Mouse (Mus musculus) left cerebral cortex, postnatal 14 days (tissue): Measurements from ENCODE around the gene Rassf7. TPM values are rescaled to one million over a fixed set of nuclear protein-coding genes. Genes with fewer than 3 reads are reported as not detected.

Source experiments
- DNase-seq, 2 experiments: peaks; one replicate each; pipeline ENCODE4 v3.0.0; 2021 to 2022; ENCODE audit warnings: low spot score in 2 of 2, mixed read lengths in 1 of 2
- intact Hi-C: fragments of 180-260 bp; cut with DNase I; formaldehyde crosslinking; loops from one replicate; pipeline ENCODE4 v1.15.1; 2025
- total RNA-seq, 2 experiments: library from RNA; stranded (reverse); gene quantifications; 2 replicates each; pipeline ENCODE4 v1.2.3; 2021

Rassf7 gene
- total RNA-seq, 2 experiments from 2014 or later, result 0.47 TPM; not detected in 1

DNA sequence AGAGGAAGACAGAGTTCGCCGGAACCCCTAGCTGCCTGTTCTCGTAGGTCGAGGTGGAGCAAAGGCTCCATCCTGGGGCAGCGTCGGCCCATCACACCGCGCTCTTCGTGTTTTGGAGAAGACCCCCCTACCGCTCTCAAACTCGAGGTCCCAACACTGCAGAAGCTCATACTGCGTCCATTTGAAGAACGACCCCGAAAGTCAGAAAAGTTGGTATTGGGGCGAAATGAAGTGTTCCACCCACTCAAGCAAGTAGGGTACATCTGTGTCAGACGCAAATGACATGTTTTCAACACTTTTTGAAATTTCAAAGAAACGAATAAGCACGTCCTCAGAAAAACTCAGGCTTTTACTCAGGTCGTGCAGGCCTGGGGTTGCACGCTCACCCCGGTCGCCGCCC is 21.3 kb upstream of the Rassf7 start:
- no peak for DNase-seq
- intact Hi-C loops, result no loop called here

DNA sequence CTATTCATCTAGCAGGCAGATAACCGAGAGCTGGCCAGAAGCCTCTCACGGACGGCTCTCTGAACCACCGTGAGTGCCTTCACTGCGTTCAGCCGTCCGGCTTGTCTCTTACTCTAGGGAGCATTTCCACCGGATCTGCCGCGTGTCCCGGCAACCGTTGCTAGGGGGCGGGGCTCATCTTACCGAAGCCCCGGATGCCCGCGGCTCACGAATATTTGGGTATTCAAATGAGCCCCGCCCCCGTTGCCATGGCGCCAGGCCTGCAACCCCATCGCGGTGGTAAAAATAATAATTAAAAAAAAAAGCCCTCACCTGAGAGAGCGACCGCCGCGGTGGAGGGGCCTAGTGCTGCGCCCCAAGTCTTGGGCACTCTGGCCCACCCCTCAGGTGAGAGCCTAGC is 20.8 kb upstream of the Rassf7 start:
- intact Hi-C loops, result no loop called here
- DNase-seq, result peak; percentile 87 to 92

DNA sequence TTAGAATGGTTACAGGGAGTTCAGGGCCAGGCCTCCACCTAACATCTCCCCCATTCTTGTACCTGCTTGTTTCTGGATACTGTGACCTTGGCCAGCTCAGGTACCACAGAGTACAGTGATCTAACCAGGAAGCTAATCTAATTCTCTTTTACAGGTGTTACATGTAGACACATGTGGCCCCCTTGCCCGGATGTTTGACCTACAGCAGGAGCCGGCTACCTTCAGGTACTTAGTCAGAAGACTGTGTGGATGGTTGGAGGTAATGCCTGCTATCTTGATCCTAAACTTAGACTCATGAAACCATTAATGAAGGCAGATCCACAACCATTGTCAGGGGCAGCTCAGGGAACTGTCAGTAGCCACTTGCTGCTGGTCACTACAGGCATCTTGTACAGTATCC is 19.9 kb upstream of the Rassf7 start:
- no peak for DNase-seq
- intact Hi-C loops, result no loop called here

DNA sequence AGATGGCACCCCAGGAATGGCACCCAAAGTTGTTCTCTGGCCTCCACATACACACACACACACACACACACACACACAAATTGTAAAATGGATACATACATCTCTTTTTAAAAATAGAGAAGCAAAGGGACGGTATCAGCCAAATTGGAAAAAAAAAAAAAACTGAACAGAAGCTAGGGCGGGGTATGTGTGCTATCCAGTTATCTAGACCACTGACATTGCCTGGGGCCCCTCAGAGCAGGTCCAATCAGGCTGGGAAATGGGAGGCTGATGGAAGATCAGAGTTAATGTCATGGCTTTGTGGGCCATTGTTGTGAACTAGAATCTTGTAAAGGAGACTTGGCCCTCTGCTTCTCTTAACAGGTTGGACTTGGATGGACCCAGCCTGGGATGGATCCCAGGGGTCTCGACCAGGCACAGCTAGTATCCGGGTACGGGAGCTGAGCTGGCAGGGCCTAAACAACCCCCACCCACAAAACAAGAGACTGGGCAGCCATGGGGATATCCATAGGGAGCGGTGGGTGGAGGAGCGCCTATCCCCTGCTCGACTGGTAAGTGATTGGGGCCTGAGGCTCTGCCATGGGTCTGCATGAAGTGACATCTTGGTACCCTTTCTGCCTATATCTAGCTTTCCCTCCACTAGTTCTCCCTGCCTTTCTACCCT is 18.9 kb upstream of the Rassf7 start:
- intact Hi-C loops, result no loop called here
- no peak for DNase-seq

DNA sequence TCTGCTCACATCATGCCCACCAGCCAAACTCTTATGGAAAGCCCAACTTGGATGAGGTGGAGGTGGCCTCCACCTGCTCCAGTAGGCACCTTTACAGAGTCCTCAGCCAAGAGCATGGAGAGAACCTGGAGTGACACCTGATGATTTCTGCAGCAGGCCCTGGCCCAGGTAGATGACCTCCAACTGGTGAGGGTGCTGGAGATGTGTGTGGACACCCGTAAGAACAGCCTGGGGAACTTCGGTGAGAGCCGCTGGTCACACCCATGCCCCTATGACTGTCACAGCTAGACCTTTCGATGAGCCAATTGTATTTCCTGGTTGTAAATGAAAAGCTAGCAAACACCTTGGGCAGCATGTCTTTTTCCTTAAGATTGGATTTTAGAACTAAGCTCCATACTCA is 17.5 kb upstream of the Rassf7 start:
- no peak for DNase-seq
- intact Hi-C loops, result no loop called here

DNA sequence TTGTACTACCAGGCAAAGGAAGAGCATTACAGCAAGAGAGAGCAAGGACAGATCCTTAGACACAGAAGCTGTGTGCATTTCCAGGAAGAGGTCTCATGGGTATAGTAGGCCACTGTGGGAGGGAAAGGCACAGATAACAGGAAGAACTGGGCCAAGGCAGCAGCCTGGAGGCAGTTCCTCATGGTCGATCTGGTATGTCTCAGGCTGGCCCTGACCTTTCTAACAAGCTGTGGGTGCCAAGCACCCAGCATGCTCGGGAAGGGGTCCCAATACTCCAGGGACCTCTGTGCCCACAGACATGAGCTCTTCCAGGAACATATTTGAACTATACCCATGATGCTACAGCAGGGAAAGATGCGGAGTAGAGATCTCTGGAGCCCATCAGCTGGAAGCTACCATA is 11.1 kb upstream of the Rassf7 start:
- intact Hi-C loops, result no loop called here
- no peak for DNase-seq

DNA sequence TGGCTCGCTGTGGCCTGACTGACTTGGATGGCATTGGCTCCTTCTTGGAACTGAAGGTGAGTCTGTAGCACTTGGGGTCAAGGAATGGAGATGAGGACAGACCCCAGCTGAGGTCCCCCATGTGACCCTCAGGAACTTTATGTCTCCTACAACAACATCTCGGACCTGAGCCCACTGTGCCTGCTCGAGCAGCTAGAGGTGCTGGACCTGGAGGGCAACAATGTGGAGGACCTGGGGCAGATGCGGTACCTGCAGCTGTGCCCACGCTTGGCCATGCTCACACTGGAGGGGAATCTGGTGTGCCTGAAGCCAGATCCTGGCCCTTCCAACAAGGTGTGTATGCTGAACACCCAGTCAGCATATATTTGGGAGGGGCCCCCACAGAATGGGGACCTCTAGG is 10.2 kb upstream of the Rassf7 start:
- DNase-seq, result no peak
- intact Hi-C loops, result no loop called here

DNA sequence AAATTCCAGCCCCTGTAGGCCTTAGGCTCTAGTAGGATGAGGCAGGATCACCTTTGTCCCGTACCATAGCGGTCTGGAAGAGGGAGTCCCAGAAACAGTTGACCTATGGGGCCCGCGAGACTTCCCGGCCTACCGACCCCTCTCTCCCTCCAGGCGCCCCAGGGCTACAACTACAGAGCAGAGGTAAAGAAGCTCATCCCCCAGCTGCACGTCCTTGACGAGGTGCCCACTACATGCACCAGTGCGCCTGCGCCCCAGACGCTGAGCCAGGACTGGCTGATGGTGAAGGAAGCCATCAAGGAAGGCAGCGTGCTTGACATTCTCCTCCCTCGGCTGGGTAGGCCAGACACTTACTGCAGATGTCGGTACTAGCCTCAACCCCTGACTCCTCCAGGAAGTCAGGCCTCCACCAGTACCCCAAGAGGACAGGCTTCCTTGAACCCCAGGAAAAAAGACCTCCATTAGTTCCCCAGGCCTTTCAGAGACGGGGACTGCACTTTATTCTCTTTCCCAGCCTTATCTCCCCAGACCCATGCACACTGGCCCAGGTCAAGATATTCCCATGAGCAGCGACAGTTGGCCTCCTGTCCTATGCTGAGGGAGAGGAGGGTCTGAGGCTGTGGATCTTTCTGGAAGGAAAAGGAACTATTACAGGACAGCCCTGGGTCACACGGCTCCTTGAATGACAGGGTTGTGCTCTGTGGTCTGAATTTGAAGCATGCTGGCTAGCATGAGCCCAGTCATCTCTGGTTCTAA is 9.3 kb upstream of the Rassf7 start:
- intact Hi-C loops, result no loop called here
- DNase-seq, result no peak

DNA sequence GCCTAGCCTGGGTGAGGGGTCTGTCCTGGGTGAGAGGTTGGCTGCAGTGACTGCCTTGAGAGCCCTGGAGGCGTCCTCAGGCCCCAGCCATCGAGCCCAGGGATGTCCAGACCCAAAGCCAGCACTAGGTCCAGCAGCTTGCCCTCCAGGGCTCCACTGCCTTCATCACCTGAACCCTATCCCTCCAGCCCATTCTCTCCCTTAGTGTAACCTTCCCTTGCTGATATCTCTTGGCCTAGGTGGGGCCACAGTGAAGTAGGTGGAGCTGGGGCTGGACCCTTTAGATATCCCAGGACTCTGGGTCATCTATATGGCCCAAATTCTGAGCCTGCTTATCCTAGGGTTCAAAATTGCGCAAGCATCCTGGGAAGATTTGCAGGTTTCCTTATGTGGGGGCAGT is 6.1 kb upstream of the Rassf7 start:
- DNase-seq, result no peak
- intact Hi-C loops, result no loop called here

DNA sequence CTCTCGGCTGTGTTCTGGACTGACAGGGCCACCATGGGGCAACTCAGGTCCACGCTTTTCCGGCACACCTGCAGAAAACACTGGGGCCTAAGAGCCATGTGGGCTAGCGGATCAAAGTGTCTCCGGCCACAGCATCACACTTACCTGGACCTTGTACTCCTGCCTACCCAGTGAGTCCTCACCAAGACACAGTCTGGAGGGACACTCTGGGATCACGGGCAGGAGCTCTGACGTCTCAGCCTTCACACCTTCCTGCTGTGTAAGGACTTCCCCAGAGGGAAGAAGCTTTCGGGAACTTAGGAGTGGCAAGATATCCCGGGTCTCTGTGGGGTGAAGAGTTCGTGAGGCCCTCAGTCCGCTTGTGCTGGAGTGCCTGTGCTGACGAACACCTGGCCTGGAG is 5.5 kb upstream of the Rassf7 start:
- intact Hi-C loops, result no loop called here
- DNase-seq, result no peak

DNA sequence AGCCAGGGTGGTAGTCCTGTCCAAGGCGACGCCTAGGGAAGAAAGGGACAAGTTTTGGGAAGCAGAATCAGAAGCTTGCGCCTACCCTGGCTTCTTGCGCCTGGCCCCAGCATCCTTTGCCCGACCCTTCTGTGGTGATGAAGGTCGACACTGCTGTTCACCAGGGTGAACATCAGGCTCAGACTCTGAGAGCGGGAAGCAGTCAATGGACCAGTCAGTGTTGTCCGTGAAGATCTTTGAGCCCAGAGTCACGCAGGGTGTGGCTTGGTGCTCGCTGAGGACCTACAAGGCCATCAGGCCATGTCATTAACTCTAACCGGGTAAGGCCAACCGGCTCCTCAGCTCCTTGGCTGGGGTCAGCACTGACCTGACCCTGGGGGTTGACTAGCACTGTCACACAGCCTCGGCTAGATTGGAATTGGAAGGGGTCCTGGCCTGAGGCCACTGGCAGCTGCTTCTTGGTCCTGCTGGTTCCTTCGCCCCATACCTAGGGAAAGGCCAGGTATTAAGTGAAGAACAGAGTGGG is 5.0 kb upstream of the Rassf7 start:
- intact Hi-C loops, result no loop called here
- DNase-seq, result no peak

DNA sequence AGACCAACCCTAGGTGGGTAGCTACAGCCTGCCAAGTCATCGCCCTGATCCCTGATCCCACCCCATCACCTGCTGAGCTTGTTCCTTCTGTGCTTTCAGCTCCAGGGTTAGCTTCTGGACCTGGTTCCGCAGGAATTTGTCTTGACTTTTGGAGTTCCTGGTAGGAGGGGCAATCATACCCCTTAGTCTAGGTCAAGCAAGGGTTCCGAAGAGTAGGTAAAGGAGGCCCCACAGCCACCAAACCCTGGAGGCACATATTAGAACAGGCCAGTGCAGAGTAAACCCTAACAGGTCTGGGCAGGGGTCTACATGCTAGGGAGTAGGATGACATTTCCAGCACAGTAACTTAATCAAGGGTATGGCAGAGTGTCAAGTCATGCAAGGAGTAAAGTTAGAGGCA is 2.5 kb upstream of the Rassf7 start:
- DNase-seq, result no peak
- intact Hi-C loops, result no loop called here

DNA sequence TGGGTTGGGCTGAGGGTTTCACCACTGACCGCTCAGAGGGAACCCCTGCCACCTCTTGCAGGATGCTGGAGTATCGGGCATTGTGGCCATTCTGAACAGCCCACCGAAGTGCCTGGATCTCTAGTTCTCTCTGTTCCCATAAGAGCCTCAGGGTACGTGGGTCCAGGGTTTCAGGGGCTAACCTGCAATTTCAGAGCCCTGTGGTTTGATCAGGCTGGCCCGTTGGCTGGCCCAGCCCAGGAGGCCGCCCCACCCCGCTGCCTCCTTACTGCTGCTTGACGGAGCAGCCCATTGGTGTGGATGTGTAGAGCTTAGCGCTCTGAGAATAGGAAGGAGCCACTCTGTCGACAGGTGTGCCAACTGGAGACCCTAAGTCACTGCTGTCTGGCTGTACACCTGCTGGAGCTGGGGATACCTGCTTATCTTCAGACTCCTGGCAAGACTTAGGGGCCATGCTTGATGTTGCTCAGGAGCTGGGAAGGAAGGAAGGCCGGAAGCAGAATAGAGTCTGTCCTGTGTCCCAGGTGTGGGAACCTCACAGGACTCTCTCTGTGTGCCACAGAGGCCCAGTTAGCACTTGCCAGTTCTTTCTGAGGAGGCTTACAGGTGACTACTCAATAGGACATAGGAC is 1.9 kb upstream of the Rassf7 start, which contains the start of gene Lmntd2:
Gene Lmntd2, minus strand, starts transcription at position 476 of the 631 bp plus-strand sequence.
- DNase-seq, result no peak
- intact Hi-C loops, result no loop called here

DNA sequence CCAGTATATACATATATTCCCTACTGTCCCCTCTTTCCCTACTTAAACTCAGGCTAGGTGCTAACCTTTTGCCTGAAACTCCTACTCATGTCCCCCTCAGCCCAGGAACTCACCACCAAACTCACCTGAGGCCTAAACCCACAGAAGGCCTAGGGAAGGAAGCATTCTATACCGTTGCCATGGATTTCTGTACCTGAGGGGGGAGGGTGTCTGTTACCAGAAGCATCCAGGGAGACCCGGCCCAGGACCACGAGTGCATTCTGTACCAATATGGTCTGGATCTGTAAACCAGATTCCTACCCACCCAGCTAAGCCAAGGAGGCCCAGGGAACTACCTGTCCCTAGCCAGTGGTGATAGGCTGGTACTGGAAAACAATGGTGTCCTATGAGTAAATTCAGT is 1.4 kb upstream of the Rassf7 start:
- intact Hi-C loops, result no loop called here
- no peak for DNase-seq

DNA sequence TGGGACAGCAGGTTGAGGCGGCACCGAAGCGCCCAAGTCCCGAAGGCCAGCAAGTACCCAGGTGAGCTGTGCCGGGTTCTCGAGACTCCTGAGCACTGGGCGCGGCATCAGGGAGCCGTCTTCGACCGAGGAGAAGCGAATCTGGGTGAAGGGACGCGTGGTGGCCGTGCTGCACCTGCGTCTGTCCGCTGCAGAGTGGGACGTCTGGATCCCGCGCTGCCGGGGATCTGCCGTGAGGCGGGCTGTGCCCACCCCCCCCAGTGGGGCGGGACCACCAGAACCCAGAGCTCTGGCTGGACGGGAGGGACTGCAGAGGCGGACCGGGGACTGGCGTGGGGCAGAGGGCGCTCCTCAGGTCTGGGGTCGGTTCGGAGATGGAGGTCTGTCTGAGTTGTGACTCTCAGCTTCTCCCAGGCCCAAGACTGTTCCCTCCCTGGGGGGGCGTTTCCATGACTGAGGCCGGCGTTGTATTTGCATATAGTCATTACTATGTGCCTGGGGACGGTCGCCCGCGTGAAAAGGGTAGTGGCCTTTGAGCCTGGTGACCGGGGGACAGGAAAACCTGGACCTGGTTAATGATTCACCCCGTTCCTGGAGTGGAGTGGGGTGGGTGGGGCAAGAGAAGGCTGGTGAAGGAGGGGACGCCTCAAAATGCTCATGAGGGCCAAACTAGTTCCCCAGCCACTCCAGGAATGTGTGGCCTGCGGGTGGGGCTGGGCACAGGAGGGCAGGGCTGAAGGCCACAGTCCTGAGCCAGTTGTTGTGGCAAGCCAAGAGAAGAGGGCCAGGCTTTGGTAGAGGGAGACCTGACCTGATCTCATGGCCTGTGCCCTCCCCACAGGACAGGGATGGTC is 447 bp downstream of the Rassf7 start:
- intact Hi-C loops, result no loop called here
- DNase-seq, result peak in 1 of 2 experiments; percentile 11

DNA sequence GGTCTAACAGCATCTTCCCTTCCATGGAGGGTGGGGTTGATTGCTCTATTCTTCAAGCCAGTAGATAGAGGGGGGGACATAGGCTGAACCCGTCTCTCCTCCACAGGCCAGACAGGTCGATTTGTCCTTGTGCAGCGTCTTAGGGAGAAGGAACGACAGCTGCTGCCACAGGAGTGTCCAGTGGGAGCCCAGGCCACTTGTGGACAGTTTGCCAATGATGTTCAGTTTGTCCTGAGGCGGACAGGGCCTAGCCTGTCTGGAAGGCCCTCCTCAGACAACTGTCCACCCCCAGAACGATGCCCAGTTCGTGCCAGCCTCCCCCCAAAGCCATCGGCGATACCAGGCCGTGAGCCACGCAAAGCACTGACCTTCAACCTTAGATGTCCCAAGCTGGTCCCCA is 1.2 kb downstream of the Rassf7 start:
- intact Hi-C loops, result no loop called here
- DNase-seq, result no peak

DNA sequence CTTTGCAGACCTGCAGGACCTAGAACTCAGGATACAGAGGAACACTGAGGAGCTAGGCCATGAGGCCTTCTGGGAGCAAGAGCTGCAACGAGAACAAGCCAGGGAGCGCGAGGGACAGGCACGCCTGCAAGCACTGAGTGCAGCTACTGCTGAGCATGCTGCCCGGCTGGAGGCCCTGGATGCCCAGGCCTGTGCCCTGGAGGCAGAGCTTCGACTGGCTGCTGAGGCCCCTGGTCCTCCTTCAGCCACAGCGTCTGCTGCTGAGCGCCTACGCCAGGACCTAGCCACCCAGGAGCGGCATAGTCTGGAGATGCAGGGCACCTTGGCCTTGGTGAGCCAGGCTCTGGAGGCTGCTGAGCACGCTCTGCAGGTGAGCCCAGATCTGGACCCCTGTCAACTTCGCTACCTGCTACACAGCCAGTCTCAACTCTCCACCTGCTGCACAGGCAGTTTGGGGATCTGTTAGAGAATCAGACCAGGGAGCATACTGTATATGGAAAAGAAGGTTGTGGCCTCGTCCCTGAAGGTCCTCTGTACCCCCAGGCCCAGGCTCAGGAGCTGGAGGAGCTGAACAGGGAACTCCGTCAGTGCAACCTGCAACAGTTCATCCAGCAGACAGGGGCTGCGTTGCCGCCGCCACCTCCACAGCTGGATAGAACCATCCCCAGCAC is 1.8 kb downstream of the Rassf7 start:
- no peak for DNase-seq
- intact Hi-C loops, result no loop called here

DNA sequence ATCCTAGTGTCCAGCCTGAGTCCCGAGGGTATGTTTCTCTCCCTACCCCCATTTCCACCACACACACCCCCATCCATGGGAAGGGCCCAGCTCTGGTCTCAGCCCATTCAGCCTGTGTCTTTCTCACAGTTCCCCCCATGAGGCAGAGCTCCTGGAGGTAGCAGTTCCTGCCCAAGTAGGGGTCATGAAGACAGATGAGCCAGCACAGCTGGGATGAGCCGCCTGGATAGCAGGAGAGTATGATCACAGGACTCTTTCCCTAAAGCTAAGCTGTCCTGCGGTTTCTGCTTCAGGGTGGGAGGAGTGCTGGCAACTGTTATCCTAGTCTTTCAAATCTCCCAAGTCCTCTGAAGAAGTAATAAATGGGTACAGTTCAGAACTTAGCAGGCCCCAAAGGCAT is 2.5 kb downstream of the Rassf7 start:
- DNase-seq, result no peak
- intact Hi-C loops, result no loop called here

DNA sequence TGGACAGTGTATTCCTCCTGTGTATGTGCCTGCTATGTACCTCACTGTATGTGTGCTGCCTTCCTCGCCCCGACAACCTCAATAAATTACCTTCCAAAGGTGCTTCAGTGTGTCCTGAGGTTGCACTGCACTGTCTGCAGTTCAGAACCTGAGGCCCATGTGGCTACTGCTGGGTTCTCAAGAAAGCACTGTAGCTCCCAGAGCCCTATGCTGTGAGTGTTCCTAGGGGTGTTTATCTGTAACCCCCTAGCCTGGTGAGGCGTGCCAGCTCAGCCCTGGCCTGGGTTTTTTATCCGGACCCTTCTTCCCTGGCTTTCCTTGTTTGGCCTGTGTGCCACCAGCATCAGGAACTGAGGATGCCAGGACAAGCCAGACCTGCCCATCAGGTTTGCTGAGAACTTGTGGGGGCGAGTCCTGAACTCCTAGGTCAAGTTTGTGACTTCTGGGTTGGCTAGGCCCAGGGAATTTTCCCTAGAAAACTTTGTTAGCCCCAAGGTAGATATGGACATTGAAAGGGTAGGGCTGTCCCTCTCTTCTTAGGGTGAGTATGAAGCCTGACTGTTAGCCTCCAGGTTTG is 3.0 kb downstream of the Rassf7 start:
- DNase-seq, result no peak
- intact Hi-C loops, result no loop called here
